Mouse (Mus musculus) forebrain, embryonic 14.5 days (tissue): Measurements from ENCODE around the gene Dvl1. TPM values are rescaled to one million over a fixed set of nuclear protein-coding genes. Genes with fewer than 3 reads are reported as not detected.

Experiments used
- ATAC-seq: fragments of 200-750 bp; cut with Nextera tagmentation; 2 replicates; pipeline ENCODE4 v1.8.0; 2017; ENCODE audit warnings: mild to moderate bottlenecking, moderate library complexity
- DNase-seq: peaks from one replicate; pipeline ENCODE4 v3.0.0-alpha.2; 2015; ENCODE audit warnings: low spot score
- H3K27ac ChIP-seq: fragments of 300-500 bp; sonication (generic); 2 replicates; pipeline ENCODE4 v1.5.1; 2014; ENCODE audit warnings: low read depth, mild to moderate bottlenecking, control low read depth, low read length, moderate library complexity
- H3K27me3 ChIP-seq: fragments of 300-500 bp; sonication (generic); replicated peaks from 2 replicates; pipeline ENCODE4 v1.6.1; 2014; ENCODE audit warnings: low read length, control low read depth, mixed read lengths; ENCODE audit not compliant: control insufficient read depth, insufficient read depth
- H3K36me3 ChIP-seq: fragments of 300-500 bp; sonication (generic); 2 replicates; pipeline ENCODE4 v1.6.1; 2014; ENCODE audit warnings: low read length, control low read depth; ENCODE audit not compliant: control insufficient read depth, insufficient read depth
- H3K4me1 ChIP-seq: fragments of 300-500 bp; sonication (generic); 2 replicates; pipeline ENCODE4 v1.6.1; 2014; ENCODE audit warnings: antibody characterized with exemption, low read length, control low read depth; ENCODE audit not compliant: control insufficient read depth, insufficient read depth
- H3K4me2 ChIP-seq: fragments of 300-500 bp; sonication (generic); 2 replicates; pipeline ENCODE4 v1.6.1; 2014; ENCODE audit warnings: mild to moderate bottlenecking, control low read depth, low read length
- H3K4me3 ChIP-seq: fragments of 300-500 bp; sonication (generic); 2 replicates; pipeline ENCODE4 v1.5.1; 2014; ENCODE audit warnings: low read depth, low read length, control low read depth
- H3K9ac ChIP-seq: fragments of 300-500 bp; sonication (generic); 2 replicates; pipeline ENCODE4 v1.6.1; 2014; ENCODE audit warnings: mild to moderate bottlenecking, low read length, control low read depth, moderate library complexity
- H3K9me3 ChIP-seq: fragments of 300-500 bp; sonication (generic); replicated peaks from 2 replicates; pipeline ENCODE4 v1.6.1; 2016; ENCODE audit warnings: low read length, control low read depth, mixed read lengths; ENCODE audit not compliant: control insufficient read depth
- WGBS: fragments of 180-500 bp; shearing (Covaris S2); extraction: QIAGEN DNeasy Blood & Tissue Kit; methylation state at CpG from one replicate; pipeline ENCODE4 v1.1.7; 2014; 5-methylcytosine and 5-hydroxymethylcytosine counted together
- polyA plus RNA-seq: library from polyadenylated mRNA; unstranded; fragments of >200 nt; fragmentation: Nextera tagmentation; extraction: Ambion mirVana; gene quantifications from 2 replicates; pipeline ENCODE4 v1.2.1, GENCODE M21; 2014

Dvl1 gene
- polyA plus RNA-seq, 1 experiment from 2014 or later: 12.4 TPM

GRCm38 (mm10) chr4:155894311-155894881, 47.2 kb downstream of the Dvl1 start:
- peaks cover 38% of the 10 kb centered on the region for H3K4me1 ChIP-seq
- H3K4me3 ChIP-seq: peak overlapping the region; percentile 98
- ATAC-seq (no peak), DNase-seq (peak; percentile 13)
- 35% methylated on average over 8 of the region's 8 CpGs for WGBS
- H3K36me3 ChIP-seq: peaks cover 39% of the 10 kb centered on the region
- peak overlapping the region; percentile 97 for H3K4me2 ChIP-seq
- no peak overlapping the region for H3K27ac ChIP-seq
- H3K27me3 ChIP-seq: no peaks in the 10 kb centered on the region
- no peaks in the 10 kb centered on the region for H3K9me3 ChIP-seq
- H3K9ac ChIP-seq: peak overlapping the region; percentile 95

DNA sequence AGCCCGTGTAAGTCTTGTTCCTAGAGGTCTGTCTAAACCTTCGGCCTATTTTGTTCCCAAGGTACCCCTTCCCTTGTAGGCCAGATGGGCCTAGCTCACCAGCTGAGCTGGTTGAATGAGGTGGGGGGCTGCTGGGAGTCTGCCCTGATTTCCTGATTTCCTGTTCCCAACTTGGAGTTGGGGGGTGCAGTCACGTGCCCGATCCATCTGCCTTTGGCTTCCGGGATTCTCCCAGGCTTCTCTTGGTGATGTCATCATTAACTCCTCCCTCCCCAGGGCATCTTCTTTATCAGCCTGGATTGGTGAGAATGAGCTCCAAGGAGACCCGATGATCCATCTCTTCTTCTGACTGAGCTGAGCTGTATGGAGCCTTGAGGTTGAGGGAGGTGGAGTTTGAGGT, 48.0 kb downstream of the Dvl1 start:
- peak overlapping the region; percentile 95 for H3K9ac ChIP-seq
- DNase-seq: peak; percentile 77
- peak overlapping the region; percentile 97 for H3K4me2 ChIP-seq
- peaks cover 37% of the 10 kb centered on the region for H3K4me1 ChIP-seq
- H3K27ac ChIP-seq: 0 out of 2 replicates have a peak overlapping the region, but pooled peaks have one; percentile 55
- 35% methylated on average over 6 of the region's 6 CpGs for WGBS
- peaks cover 41% of the 10 kb centered on the region for H3K36me3 ChIP-seq
- H3K4me3 ChIP-seq: peak overlapping the region; percentile 16; the same call in 1 of the 2 replicates
- ATAC-seq: no peak
- H3K9me3 ChIP-seq: no peaks in the 10 kb centered on the region
- H3K27me3 ChIP-seq: no peaks in the 10 kb centered on the region

GRCm38 (mm10) chr4:155895826-155896225, 48.6 kb downstream of the Dvl1 start:
- H3K4me2 ChIP-seq: peak overlapping the region; percentile 97; the same call in 1 of the 2 replicates
- DNase-seq (no peak), ATAC-seq (no peak)
- 93% methylated on average over 4 of the region's 4 CpGs for WGBS
- H3K4me1 ChIP-seq: peaks cover 31% of the 10 kb centered on the region
- no peaks in the 10 kb centered on the region for H3K27me3 ChIP-seq
- H3K4me3 ChIP-seq: no peak overlapping the region
- peaks cover 46% of the 10 kb centered on the region for H3K36me3 ChIP-seq
- 0 out of 2 replicates have a peak overlapping the region, but pooled peaks have one; percentile 95 for H3K9ac ChIP-seq
- no peaks in the 10 kb centered on the region for H3K9me3 ChIP-seq
- H3K27ac ChIP-seq: no peak overlapping the region

DNA sequence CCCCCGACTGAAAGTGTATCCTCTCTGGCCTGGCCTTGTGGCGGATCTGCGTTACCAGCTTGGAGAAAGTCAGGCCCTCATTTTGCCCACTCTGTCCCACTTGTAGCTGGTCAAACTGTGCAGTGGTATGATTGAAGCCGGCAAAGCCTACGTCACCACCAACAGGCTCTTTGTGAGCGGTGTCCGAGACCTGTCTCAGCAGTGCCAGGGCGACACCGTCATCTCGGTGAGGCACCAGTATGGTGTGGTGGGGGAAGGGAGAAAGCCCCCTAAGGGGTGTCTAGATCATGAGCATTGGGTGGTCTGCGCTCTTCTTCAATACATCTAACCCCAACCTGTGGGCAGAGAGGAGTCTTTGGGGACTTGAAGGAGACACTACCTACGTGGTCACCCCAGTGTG, 49.3 kb downstream of the Dvl1 start:
- Histone ChIP-seq H3K9ac (no peak overlapping the region), H3K9me3 (no peaks in the 10 kb centered on the region), H3K27ac (no peak overlapping the region), H3K4me3 (no peak overlapping the region), H3K27me3 (no peaks in the 10 kb centered on the region), H3K36me3 (peaks cover 53% of the 10 kb centered on the region), H3K4me1 (peaks cover 28% of the 10 kb centered on the region), H3K4me2 (no peak overlapping the region)
- 99% methylated on average over 12 of the region's 12 CpGs for WGBS
- no peak for ATAC-seq
- no peak for DNase-seq

DNA sequence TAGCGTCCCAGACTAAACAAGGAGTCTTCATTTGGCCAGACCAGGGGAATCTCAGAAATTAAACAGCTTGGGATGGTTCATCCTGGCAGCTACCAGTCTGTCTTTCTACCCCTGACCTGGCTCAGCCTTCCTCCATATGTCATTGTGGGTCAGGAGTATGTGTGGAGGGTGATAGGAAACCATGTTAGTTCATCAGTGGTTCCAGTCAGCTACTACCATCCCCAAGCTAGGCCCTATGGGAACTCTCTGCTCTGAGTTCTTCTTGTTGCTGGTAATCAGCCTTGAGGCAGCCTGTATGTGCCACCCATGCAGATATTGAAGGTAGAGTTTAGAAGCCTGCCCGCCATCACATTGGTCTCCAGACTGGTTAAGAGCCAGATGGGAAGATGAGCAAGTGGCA, 51.1 kb downstream of the Dvl1 start:
- Histone ChIP-seq H3K4me2 (no peak overlapping the region), H3K27me3 (no peaks in the 10 kb centered on the region), H3K27ac (no peak overlapping the region), H3K9ac (no peak overlapping the region), H3K4me1 (peaks cover 24% of the 10 kb centered on the region), H3K9me3 (no peaks in the 10 kb centered on the region), H3K36me3 (peaks cover 71% of the 10 kb centered on the region), H3K4me3 (no peak overlapping the region)
- ATAC-seq (no peak), DNase-seq (no peak)
- 94% methylated on average over 2 of the region's 2 CpGs for WGBS

GRCm38 (mm10) chr4:155899355-155899754, 52.2 kb downstream of the Dvl1 start:
- 96% methylated on average over 7 of the region's 7 CpGs for WGBS

DNA sequence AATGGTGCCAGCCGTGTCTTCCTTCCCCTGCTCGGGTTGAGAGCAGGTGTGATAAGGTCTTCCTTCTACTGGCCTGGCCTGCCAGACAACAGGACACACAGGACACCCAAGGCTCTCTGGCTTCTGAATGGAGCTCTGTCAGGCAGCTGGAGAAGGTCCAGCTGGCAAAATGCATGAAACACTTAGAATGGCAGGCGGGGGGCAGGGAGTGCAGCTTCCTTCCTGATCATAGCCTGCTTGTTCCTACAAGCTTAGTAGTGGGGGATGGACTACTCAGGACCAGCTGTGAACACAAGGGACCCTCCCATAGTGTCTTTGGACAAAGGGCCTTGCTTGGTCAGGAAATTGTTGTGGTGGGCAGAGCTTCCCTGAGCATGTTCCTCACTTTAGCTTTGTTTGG, 54.0 kb downstream of the Dvl1 start:
- no peaks in the 10 kb centered on the region for H3K4me1 ChIP-seq
- no peaks in the 10 kb centered on the region for H3K27me3 ChIP-seq
- peaks cover 94% of the 10 kb centered on the region for H3K36me3 ChIP-seq
- peak; percentile 14 for DNase-seq
- no peak overlapping the region for H3K4me3 ChIP-seq
- WGBS: 69% methylated on average over 3 of the region's 3 CpGs
- no peak overlapping the region for H3K9ac ChIP-seq
- ATAC-seq: no peak
- H3K9me3 ChIP-seq: no peaks in the 10 kb centered on the region
- no peak overlapping the region for H3K27ac ChIP-seq
- no peak overlapping the region for H3K4me2 ChIP-seq

More at GRCm38 (mm10) chr4:155899355-155899754, 52.2 kb downstream of the Dvl1 start:
- no peak overlapping the region for H3K4me2 ChIP-seq
- H3K9ac ChIP-seq: no peak overlapping the region
- no peak overlapping the region for H3K27ac ChIP-seq
- no peaks in the 10 kb centered on the region for H3K27me3 ChIP-seq
- H3K4me3 ChIP-seq: no peak overlapping the region
- peaks cover 14% of the 10 kb centered on the region for H3K4me1 ChIP-seq
- no peaks in the 10 kb centered on the region for H3K9me3 ChIP-seq
- DNase-seq (no peak), ATAC-seq (no peak)
- peaks cover 82% of the 10 kb centered on the region for H3K36me3 ChIP-seq

GRCm38 (mm10) chr4:155903246-155903645, 56.0 kb downstream of the Dvl1 start:
- Histone ChIP-seq H3K4me3 (no peak overlapping the region), H3K27me3 (no peaks in the 10 kb centered on the region), H3K4me1 (no peaks in the 10 kb centered on the region), H3K9me3 (no peaks in the 10 kb centered on the region), H3K36me3 (peaks cover 91% of the 10 kb centered on the region), H3K9ac (no peak overlapping the region), H3K27ac (no peak overlapping the region), H3K4me2 (no peak overlapping the region)
- ATAC-seq (no peak), DNase-seq (no peak)
- 95% methylated on average over 13 of the region's 13 CpGs for WGBS

DNA sequence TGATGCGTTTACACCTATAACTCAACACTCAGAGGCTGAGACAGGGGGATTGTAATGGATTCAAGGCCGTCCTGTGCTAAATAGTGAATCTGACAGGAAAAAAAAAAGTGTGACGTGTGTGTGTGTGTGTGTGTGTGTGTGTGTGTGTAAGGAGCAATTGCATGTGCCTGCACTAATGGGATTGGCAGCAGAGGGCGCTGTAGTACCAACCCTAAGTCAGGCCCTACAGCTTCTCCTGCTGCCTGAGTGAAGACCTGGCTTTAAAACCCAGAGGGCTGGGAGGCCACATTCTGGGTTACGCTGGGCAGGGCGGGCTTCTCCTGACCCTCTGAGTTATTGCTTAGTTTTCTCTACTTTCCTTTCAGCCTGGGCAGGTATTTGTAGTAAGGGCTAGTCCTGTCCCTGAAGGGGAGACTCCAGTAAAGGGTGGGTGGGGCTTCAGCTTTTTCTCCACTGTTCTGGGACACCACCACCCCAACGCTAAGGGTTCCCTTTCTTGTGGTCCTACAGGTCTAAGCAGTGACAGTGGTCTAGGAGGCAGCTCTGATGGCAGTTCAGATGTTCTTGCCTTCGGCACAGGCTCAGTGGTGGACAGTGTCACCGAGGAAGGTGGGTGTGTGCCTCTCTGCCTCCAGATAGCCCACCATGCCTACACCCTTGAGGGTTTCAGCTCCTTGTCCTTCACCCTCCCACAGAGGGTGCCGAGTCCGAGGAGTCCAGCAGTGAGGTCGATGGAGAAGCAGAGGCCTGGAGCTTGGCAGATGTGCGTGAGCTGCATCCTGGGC, 57.3 kb downstream of the Dvl1 start:
- ATAC-seq: no peak
- H3K9ac ChIP-seq: no peak overlapping the region
- 90% methylated on average over 13 of the region's 13 CpGs for WGBS
- no peaks in the 10 kb centered on the region for H3K9me3 ChIP-seq
- H3K4me2 ChIP-seq: no peak overlapping the region
- H3K27ac ChIP-seq: no peak overlapping the region
- H3K27me3 ChIP-seq: no peaks in the 10 kb centered on the region
- no peak for DNase-seq
- no peaks in the 10 kb centered on the region for H3K4me1 ChIP-seq
- peaks cover 78% of the 10 kb centered on the region for H3K36me3 ChIP-seq
- H3K4me3 ChIP-seq: no peak overlapping the region
